Mouse (Mus musculus): ENCODE data around the gene Palld.

- TF ChIP-seq CTCF (IDR thresholded peaks at IDR 0.05; ENCODE audit: extremely low read depth, insufficient read depth, insufficient read length, insufficient replicate concordance): no peak
- TF ChIP-seq POLR2A (IDR thresholded peaks at IDR 0.05; ENCODE audit: low read depth, low read length): no peak
These were observed 352.9 kb downstream of the Palld start for GRCm38 (mm10) chr8:61549585-61549984.

Measured in spleen, adult 2 months (tissue).